Mouse (Mus musculus) neutrophil, adult 65 days (primary cell): ENCODE results near the gene Mindy2. TPM values are rescaled to one million over a fixed set of nuclear protein-coding genes. Genes with fewer than 3 reads are reported as not detected.

Source experiments
- total RNA-seq: library from RNA; stranded (reverse); gene quantifications from 2 replicates; pipeline ENCODE4 v1.2.4, GENCODE M21; 2023

The Mindy2 gene
- total RNA-seq = 33.2 and 47.7 TPM in 2 replicates

DNA sequence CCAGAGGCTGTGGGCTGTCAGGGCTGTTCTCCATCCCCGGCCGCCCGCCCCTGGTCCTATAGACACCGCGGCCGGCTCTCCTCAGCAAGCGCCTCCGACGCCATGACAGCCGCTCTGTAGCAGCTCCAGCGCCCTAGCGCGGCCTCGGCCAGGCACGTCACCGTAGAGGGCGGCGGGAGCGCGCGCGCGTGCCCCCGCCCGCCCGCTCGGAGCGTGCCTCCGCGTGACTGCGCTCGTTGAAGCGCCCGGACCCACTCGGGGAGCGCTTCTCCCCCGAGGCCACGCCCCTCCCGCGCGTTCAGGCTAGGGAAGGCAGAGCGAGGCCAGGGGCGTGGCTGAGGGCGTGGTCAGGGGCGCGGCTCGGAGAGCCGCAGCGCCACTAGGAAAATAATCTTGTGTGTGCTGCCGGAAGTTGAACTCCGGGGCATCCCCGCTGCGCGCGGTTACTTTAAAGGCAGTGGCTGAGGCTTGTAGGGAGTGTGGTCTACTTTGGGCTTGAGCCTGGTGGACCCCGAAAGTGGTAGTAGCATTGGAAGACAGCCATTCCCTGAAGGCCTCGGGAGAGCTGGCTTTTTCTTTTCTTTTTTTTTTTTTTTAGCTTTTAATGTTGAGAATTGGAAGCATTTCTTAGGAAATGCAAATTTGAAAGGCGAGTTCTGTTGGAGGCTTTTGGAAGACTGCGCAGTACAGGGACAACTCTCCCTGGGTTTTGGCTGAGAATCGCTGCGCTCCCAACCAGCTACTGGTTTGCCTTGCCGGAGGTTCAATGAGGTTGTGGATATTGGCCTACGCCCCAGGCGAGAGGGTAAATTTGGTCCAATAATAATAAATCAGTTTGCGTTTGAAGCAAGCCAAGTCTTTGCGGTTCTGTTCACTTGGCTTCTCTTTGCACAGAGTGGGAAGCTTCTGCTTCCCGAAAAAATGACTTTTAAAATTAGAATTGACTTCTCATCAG, at the start of gene Mindy2:
Gene Mindy2 (minus strand): TSS at position 162 of the 955 bp plus-strand sequence.

DNA sequence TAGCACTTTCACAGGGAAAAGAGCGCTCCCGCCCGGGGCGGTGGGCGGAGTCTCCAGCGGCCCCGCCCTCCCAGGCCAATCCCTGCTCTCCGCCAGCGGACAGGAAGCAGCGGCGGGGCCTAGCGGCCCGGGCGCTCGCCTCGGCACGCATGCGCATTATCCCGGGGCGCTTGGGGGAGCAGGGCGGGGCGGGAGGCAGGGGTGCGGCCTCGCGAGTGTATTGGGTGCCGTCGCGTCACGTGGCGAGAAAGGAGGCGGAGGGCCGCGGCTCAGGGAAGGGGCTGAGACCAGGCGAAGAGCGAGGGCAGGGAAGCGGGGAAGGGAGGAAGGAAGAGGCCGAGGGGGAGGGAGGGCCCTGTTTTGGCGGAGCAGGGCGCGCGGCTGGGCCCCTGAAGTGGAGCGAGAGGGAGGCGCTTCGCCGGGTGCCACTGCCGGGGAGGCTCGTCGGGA, 21.7 kb upstream of the Mindy2 start, which contains the start of gene Adam10:
Gene Adam10 (plus strand): TSS at position 316 of the 450 bp plus-strand sequence.

DNA sequence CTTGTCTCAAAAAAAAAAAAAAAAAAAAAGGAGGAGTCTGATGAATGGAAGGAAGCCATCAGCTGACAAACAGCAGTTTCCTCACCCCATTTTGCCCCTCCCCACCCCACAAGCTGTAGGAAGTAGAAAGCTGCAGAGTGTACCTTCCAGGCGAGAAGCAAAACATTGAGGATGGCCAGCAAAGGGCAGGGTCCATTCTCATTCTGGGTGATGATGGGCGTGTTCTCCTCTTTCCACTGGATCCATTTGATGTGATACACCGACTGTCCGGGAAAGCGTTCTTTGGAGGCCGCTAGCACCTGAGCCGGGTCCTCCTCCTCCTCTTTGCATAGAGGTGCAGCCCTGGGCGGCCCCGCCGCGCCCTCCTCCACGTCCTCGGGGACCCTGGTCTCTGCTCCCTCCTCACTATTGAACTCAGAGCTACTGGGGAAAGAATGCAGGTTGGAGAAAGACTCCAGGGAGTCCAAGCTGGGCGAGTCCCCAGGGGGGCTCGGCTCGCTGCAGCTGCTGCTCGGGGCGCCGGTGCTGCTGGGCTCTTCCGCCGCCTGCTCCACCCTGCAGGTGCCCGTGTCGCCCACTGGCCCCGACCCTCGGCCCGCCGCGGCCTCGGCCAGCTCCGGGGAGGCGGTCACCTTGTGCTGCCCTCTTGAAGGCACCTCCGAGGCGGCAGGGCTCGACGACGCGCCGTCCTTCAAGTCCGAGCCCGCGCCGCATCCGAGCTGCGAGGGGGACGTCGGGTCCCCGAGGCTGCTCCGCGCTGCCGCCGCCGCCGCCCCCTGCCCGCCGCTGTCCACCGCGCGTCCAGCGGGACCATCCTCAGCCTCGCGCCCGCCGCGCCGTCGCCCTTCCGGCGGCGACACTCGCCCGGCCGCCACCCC, 605 bp downstream of the Mindy2 start, which contains the start of gene Gm10642:
Gene Gm10642 (plus strand): TSS at position 122 of the 878 bp plus-strand sequence.

Other genes starting within 250 kb of the Mindy2 start
- gene Ccnb2, start 235.6 kb downstream of the Mindy2 start, total RNA-seq = 48.3 and 60.1 TPM in 2 replicates
- 66.9 and 80.9 TPM in 2 replicates for gene Rnf111, start 153.4 kb downstream of the Mindy2 start, total RNA-seq
- gene Sltm, start 114.4 kb downstream of the Mindy2 start, total RNA-seq = 42.8 and 62.6 TPM in 2 replicates
- gene Gm10642, start 923 bp downstream of the Mindy2 start, total RNA-seq = 4.6 and 5.9 TPM in 2 replicates
- gene Adam10, start 21.8 kb upstream of the Mindy2 start, total RNA-seq = 60.8 and 66.6 TPM in 2 replicates